Mouse (Mus musculus) kidney, postnatal 14 days (tissue): ENCODE data around the gene Dhx9.
"Not testable (repeated sequence)": the region's sequence is repeated elsewhere in the genome, so short reads cannot be mapped to it uniquely, and the experiment has no call there.

ENCODE experiments used
- DNase-seq: peaks from one replicate; pipeline ENCODE4 v3.0.0; 2022; ENCODE audit warnings: mixed read lengths

The Dhx9 gene

DNA sequence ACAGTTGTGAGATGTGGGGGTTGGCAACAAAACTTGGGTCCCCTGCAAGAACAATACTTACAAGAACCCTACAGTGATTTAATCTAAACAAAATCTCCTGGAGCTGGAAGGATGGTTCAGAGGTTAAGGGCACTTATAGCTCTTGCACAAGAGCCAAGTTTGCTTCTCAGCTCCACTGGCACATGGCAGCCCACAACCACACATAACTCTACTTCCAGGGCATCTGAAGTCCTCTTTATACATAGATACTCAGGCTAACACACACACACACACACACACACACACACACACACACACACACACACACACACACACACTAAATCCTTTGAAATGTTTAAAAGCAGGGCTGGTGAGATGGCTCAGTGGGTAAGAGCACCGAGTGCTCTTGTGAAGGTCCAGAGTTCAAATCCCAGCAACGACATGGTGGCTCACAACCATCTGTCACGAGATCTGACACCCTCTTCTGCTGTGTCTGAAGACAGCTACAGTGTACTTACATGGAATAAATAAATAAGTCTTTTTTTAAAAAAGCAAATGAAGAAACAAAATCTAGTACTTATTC lies 71.1 kb downstream of the Dhx9 start:
- not testable (repeated sequence) for DNase-seq

DNA sequence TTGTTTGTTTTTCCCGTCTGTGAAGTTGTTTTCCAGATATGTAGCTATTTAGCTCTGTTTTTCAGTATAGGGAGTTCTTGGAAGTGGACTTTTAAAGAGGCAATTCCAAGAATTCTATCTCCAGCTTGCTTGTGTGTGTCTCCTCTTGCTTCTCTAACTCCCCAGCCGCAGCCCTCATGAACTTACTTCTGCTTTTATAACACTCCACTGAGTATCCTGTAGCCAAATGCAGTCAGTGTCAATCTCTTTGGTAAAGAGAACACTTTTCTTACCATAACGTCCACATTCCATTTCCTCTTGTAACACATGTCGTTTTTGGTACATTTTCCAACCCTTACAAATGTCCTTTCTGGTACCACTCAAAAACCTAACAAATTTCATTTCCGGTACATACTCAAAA lies 71.7 kb downstream of the Dhx9 start:
- not testable (repeated sequence) for DNase-seq

DNA sequence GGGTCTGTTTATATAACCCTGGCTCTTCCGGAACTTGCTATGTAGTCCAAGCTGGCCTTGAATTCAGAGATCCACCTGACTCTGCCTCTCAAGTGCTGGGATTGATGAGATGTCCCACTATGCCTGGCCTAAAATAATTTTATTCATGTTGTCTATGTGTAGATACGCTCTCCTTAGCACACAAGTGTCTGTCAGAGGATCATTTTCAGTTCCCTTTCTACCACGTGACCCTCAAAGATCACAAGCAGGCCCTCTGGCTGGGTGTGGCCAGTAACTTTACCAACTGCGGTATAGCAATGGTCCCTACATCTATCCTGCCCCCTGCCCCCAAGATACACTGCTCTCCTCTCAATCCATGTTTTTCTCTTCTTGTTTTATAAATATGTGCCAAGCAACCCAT lies 72.5 kb downstream of the Dhx9 start:
- peak; percentile 24 for DNase-seq

DNA sequence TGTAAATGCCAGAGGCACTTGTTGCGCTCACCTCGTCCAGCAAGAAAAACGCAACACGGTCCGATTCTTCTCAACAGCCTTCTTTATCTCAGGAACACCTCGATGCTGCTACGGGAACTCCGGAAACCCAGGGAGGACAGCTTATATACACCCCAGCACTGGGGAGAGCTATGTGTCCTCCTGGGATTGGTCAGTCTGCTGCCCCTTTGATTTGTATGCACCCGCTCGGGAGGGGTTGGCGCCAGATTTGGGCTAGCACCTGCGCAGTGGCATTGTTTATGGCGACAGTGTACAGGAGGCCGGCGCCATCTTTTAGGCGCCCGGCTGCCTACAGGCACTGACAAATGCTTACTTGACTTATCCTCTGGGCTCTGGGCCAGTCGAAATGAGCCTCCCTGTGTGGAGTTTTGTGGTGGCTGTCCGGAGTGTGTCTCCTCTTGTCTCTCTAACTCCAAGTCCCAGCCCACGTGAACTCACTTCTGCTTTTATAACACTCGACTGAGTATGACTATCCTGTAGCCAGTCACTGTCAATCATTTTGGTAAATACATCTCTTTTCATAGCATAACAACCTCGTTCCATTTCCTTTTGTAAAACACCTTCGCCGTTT lies 73.2 kb downstream of the Dhx9 start:
- DNase-seq: peak; percentile 38

DNA sequence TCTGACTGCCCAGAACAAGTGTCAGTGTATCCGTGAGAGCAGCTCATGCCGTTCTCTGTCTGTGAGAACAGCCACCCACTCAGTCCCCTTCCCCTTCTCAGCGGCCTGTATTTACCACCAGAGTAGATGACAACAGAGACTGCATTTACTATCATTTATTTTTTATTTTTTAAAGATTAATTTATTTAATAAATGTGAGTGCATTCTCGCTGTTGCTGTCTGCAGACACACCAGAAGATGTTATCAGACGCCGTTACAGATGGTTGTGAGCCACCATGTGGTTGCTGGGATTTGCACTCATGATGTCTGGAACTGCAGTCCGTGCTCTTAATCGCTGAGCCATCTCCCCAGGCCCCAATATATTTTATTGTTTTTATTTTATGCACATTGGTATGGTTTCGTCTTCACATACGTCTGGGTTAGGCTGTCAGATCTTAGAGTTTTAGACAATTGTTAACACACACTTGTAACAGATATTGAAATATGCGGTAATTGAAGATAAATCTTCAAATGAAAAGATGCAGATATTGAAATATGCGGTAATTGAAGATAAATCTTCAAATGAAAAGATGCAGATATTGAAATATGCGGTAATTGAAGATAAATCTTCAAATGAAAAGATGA lies 74.0 kb downstream of the Dhx9 start:
- DNase-seq: not testable (repeated sequence)

DNA sequence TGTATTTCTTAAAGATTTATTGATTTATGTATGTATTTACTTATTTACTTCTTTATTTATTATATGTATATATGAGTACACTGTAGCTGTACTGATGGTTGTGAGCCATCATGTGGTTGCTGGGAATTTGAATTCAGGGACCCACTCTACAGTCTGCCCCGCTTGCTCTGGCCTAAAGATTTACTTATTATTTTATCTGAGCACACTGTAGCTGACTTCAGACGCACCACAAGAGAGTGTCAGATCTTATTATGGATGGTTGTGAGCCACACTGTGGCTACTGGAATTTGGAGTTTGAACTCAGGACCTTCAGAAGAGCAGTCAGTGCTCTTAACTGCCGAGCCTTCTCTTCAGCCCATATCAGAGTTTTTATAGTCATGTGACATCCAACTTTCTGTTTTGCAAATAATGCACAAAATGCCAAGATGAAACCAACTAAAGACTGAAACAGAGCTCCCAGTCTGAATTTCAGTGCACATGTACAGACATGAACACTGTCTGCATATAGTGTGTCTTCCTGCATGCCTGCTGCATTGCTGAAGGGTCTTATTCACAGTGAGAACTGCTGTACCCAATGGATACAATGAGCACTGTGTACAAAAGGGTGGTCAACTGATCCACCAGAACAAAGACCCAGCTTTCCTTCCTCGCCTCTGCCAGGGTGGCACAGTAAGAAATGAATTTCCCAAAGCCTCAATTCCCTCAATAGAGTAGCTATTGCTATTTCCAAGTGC lies 74.6 kb downstream of the Dhx9 start:
- not testable (repeated sequence) for DNase-seq

DNA sequence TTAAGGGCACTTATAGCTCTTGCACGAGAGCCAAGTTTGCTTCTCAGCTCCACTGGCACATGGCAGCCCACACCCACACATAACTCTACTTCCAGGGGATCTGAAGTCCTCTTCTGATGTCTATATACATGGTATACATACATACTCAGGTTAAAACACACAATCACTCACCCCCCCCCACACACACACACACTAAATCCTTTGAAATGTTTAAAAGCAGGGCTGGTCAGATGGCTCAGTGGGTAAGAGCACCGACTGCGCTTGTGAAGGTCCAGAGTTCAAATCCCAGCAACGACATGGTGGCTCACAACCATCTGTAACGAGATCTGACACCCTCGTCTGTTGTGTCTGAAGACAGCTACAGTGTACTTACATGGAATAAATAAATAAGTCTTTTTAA lies 75.7 kb downstream of the Dhx9 start:
- DNase-seq: no peak

DNA sequence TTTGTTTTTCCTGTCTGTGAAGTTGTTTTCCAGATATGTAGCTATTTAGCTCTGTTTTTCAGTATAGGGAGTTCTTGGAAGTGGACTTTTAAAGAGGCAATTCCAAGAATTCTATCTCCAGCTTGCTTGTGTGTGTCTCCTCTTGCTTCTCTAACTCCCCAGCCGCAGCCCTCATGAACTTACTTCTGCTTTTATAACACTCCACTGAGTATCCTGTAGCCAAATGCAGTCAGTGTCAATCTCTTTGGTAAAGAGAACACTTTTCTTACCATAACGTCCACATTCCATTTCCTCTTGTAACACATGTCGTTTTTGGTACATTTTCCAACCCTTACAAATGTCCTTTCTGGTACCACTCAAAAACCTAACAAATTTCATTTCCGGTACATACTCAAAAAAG lies 76.5 kb downstream of the Dhx9 start:
- not testable (repeated sequence) for DNase-seq

DNA sequence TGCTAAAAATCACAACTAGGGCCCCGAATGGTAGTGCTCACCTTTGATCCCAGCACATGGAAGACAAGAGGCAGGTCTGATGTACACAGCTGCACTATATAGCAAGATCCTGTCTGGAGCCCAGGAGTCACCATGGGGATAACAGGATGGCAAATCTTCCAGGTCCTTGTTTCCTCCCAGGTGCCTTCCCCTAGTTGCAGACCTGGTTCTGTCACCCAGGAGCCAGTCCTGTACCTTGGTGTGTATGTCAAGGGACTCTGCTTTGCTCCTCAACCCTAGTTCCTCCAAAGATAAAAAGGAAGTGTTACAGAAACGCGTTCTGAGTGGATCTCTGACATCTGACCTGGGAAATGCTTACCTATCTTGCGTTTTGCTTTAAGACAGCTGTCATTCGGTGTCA lies 79.2 kb downstream of the Dhx9 start:
- DNase-seq: not testable (repeated sequence)

DNA sequence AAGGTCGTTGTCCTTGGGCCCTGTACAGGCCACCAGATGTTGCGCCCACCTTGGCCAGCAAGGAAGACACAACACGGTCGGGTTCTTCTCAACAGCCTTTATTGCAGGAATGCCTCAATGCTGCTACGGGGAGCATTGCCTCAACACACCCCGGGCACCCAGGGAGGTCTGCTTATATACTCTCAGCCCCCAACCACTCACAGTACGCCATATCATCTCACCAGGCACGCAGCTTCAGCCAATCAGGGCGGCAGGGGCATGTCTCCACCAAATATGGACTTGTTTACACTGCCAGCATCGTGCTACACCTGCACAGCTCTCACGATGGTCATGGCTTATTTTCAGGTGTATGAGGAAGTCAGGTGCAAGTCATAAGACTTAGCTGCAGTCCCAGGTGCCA lies 79.8 kb downstream of the Dhx9 start:
- not testable (repeated sequence) for DNase-seq
